Mouse (Mus musculus) limb, embryonic 11.5 days (tissue): Measurements from ENCODE around the gene Fmo1. TPM values are rescaled to one million over a fixed set of nuclear protein-coding genes. Genes with fewer than 3 reads are reported as not detected.

Experiments used
- ATAC-seq: fragments of 200-750 bp; cut with Nextera tagmentation; 2 replicates; pipeline ENCODE4 v1.8.0; 2017; ENCODE audit warnings: low read depth; ENCODE audit not compliant: insufficient number of reproducible peaks, low FRiP score, low TSS enrichment
- DNase-seq: peaks from one replicate; pipeline ENCODE4 v3.0.0-alpha.2; 2015; ENCODE audit warnings: low spot score
- H3K27ac ChIP-seq: fragments of 300-500 bp; sonication (generic); replicated peaks from 2 replicates; pipeline ENCODE4 v1.5.1; 2014; ENCODE audit warnings: low read depth, mild to moderate bottlenecking, low read length
- H3K27me3 ChIP-seq: fragments of 300-500 bp; sonication (generic); 2 replicates; pipeline ENCODE4 v1.6.1; 2014; ENCODE audit warnings: mild to moderate bottlenecking, low read length, mixed read lengths; ENCODE audit not compliant: control insufficient read depth, insufficient read depth
- H3K36me3 ChIP-seq: fragments of 300-500 bp; sonication (generic); 2 replicates; pipeline ENCODE4 v1.6.1; 2014; ENCODE audit warnings: mild to moderate bottlenecking, low read length, moderate library complexity, mixed read lengths; ENCODE audit not compliant: control insufficient read depth, insufficient read depth
- H3K4me1 ChIP-seq: fragments of 300-500 bp; sonication (generic); 2 replicates; pipeline ENCODE4 v1.6.1; 2014; ENCODE audit warnings: low read length, mixed read lengths; ENCODE audit not compliant: control insufficient read depth, insufficient read depth
- H3K4me2 ChIP-seq: fragments of 300-500 bp; sonication (generic); 2 replicates; pipeline ENCODE4 v1.6.1; 2014; ENCODE audit warnings: low read depth, mild to moderate bottlenecking, moderate library complexity; ENCODE audit not compliant: severe bottlenecking
- H3K4me3 ChIP-seq: fragments of 300-500 bp; sonication (generic); 2 replicates; pipeline ENCODE4 v1.5.1; 2014; ENCODE audit warnings: low read depth, low read length
- H3K9ac ChIP-seq: fragments of 300-500 bp; sonication (generic); 2 replicates; pipeline ENCODE4 v1.6.1; 2014; ENCODE audit warnings: mild to moderate bottlenecking, low read length
- H3K9me3 ChIP-seq: fragments of 300-500 bp; sonication (generic); 2 replicates; pipeline ENCODE4 v1.6.1; 2016; ENCODE audit warnings: low read length; ENCODE audit not compliant: control insufficient read depth
- WGBS: fragments of 180-500 bp; shearing (Covaris S2); extraction: QIAGEN DNeasy Blood & Tissue Kit; methylation state at CpG from one replicate; pipeline ENCODE4 v1.1.7; 2014; 5-methylcytosine and 5-hydroxymethylcytosine counted together
- polyA plus RNA-seq: library from polyadenylated mRNA; unstranded; fragments of >200 nt; fragmentation: Nextera tagmentation; extraction: Ambion mirVana; gene quantifications from 2 replicates; pipeline ENCODE4 v1.2.1, GENCODE M21; 2014

The Fmo1 gene
- polyA plus RNA-seq, 1 experiment from 2014 or later: 2.8 TPM

DNA sequence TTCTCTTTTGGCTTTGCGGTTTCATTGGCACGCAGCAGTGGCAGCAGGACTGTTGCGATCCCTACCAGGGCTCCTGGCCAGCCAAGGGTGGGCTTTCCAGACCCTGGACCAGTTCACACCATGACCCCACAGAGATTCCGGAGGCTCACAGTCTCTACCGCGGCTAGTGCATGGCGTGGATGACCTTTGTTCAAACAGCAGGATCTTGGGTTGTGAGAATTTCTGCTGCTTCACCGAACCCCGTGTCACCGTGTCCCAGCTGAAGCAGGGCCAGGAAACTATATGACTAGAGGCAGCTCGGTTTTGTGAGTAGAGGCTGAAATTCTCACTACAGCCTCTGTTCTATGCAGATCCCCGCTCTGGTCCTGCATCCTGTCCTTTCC lies 7.7 kb downstream of the Fmo1 start:
- no peak overlapping the region for H3K4me3 ChIP-seq
- no peaks in the 10 kb centered on the region for H3K9me3 ChIP-seq
- 0 out of 2 replicates have a peak, but pooled peaks cover 11% of the 10 kb centered on the region for H3K4me1 ChIP-seq
- H3K36me3 ChIP-seq: no peaks in the 10 kb centered on the region
- ATAC-seq (no peak), DNase-seq (no peak)
- no peak overlapping the region for H3K4me2 ChIP-seq
- 89% methylated on average over 12 of the region's 12 CpGs for WGBS
- no peak overlapping the region for H3K9ac ChIP-seq
- no peak overlapping the region for H3K27ac ChIP-seq
- no peaks in the 10 kb centered on the region for H3K27me3 ChIP-seq

DNA sequence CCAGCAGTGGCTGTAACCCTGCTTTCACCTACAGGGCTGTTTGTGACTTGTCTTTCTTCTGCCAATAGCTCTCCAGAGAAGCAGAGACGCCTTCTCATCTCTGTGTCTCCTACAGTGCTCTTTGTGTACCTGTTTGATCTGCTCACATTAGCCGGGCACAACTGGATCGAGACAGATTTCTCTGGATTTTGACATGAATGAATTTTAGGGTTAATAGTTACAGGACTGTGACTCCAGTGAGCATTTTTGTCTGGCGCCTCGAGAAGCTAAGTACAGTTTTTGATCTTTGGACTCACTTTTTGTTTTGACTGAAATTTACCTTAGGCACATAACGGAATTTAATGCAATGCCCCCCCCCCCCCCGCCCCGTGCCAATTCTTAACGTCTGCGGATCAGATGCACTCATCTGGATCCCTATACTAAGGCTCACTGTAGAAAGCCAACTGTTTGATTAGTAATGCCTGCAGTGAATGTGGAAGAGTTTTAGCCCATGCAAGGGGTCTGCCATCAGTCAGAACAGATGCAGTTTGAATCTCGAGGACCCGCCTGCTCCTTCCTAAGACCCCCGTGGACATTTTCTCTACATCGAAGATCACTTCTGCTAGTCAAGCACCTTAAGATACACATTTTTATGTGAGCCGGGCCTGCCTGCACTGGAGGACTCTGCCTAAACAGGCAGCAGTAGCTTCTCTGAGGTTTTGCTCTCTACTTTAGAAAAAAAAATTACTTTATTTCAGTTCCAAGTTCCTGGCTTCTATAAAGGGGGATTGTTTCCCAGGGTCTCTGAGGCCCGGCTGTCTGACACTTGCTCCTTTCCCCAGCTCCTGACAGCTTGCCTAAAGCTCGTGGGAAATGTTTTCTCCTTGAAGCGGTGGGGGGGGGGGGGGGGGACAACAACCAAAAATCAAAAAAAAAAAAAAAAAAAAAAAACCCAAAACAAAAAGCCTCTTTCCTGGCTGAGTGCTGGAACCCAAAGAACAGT lies 8.4 kb downstream of the Fmo1 start:
- Histone ChIP-seq H3K27me3 (no peaks in the 10 kb centered on the region), H3K27ac (no peak overlapping the region), H3K4me1 (0 out of 2 replicates have a peak, but pooled peaks cover 11% of the 10 kb centered on the region), H3K36me3 (no peaks in the 10 kb centered on the region), H3K9ac (no peak overlapping the region), H3K9me3 (no peaks in the 10 kb centered on the region), H3K4me2 (no peak overlapping the region), H3K4me3 (no peak overlapping the region)
- no peak for ATAC-seq
- WGBS: 74% methylated on average over 18 of the region's 18 CpGs
- no peak for DNase-seq

DNA sequence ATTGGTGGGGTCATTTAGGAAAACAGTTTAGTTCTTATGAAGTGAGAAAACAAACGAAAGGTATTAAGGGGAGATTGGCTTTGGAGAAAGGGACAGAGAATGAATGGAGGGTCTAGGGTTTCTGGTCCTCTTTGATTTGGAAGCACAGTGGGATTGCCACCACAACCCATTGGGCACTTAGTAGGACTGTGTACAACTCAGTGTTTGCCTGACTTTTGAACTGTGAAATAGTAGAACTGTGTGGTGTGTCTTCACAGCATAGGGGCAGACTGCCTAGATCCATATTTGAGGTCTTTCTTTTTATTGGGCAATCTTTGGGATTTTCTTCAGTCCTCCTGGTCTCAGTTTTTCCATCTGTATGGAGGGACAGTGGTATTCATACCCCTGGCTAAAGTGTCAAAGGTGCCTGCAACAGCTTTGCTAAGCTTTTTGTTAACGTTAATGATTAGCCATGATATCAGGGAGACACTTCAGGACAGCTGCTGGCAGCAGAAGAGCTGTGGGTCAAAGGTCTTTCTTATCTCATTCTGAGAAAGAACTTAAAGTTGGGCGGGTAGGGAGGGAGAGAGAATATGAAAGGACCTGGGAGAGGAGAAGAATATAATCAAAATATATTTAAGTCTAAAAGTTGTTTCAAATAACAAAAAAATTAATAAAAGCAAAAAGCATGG lies 12.5 kb downstream of the Fmo1 start:
- no peaks in the 10 kb centered on the region for H3K27me3 ChIP-seq
- H3K4me1 ChIP-seq: 0 out of 2 replicates have a peak, but pooled peaks cover 4% of the 10 kb centered on the region
- H3K9ac ChIP-seq: no peak overlapping the region
- WGBS: 76% methylated on average over 3 of the region's 3 CpGs
- no peak for DNase-seq
- H3K4me2 ChIP-seq: no peak overlapping the region
- ATAC-seq: no peak
- no peaks in the 10 kb centered on the region for H3K36me3 ChIP-seq
- H3K9me3 ChIP-seq: no peaks in the 10 kb centered on the region
- H3K27ac ChIP-seq: no peak overlapping the region
- H3K4me3 ChIP-seq: no peak overlapping the region

DNA sequence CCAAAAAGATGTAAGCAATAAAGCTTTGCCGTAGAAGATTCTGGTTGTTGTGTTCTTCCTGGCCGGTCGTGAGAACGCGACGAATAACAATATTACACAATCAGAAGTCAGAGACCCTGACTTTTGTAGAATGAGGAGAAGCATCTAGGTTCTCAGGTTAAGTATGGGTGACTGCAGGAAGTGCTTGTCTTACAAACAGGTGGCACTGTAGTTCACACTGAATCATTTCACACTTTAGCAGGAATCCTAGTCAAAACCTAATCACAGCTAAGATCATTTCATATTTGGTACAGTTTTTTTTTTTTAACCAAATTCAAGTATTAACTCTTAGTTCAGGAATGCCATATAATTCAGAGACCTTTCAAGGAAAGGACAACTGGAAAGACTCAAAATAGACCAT lies 18.9 kb downstream of the Fmo1 start:
- ATAC-seq (no peak), DNase-seq (no peak)
- H3K4me1 ChIP-seq: no peaks in the 10 kb centered on the region
- H3K36me3 ChIP-seq: no peaks in the 10 kb centered on the region
- no peak overlapping the region for H3K4me2 ChIP-seq
- H3K9ac ChIP-seq: no peak overlapping the region
- WGBS: 98% methylated on average over 6 of the region's 6 CpGs
- no peak overlapping the region for H3K27ac ChIP-seq
- no peak overlapping the region for H3K4me3 ChIP-seq
- no peaks in the 10 kb centered on the region for H3K27me3 ChIP-seq
- H3K9me3 ChIP-seq: no peaks in the 10 kb centered on the region

DNA sequence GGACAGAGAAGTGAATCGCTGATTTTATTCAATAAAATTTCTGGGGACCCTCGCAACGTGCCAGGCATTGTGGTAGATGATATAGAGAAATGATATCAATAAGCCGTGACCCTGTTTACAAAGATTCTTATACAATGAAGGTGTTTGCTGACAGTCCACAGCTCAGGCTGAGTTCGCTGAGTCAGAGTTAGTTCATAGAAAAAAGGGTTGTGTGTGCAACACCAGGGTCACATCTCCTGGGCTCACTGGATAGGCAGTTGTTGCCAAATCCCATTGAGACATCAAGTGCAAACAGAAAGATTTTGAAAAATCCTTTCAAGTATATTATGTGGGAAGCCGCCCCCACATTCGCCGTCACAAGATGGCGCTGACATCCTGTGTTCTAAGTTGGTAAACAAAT lies 26.2 kb downstream of the Fmo1 start:
- H3K36me3 ChIP-seq: no peaks in the 10 kb centered on the region
- no peak overlapping the region for H3K9ac ChIP-seq
- H3K27me3 ChIP-seq: no peaks in the 10 kb centered on the region
- ATAC-seq (no peak), DNase-seq (no peak)
- no peak overlapping the region for H3K4me2 ChIP-seq
- no peaks in the 10 kb centered on the region for H3K9me3 ChIP-seq
- no peak overlapping the region for H3K4me3 ChIP-seq
- WGBS: 95% methylated on average over 9 of the region's 9 CpGs
- no peaks in the 10 kb centered on the region for H3K4me1 ChIP-seq
- H3K27ac ChIP-seq: no peak overlapping the region

DNA sequence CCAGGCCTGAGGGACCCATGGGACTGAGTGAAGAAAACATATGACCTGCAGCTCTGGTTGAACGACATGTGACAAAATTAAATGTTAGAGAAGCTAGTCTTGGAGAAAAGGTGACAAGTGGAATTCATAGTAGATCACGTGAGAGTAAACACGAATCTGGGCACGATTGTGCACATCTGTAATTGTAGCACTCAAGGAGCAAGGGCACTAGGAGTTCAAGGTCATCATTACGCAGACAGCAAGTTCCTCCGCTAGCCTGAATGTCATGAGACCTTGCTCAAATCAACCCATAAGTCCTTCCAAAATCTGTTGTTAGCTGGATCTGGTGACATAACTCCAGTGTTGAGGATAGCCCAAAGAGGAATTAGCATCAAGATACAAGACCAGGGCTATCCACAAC lies 27.4 kb downstream of the Fmo1 start:
- H3K4me2 ChIP-seq: no peak overlapping the region
- H3K27me3 ChIP-seq: no peaks in the 10 kb centered on the region
- H3K4me3 ChIP-seq: no peak overlapping the region
- no peak overlapping the region for H3K9ac ChIP-seq
- H3K4me1 ChIP-seq: 0 out of 2 replicates have a peak, but pooled peaks cover 3% of the 10 kb centered on the region
- ATAC-seq (no peak), DNase-seq (no peak)
- H3K9me3 ChIP-seq: no peaks in the 10 kb centered on the region
- WGBS: 92% methylated on average over 6 of the region's 6 CpGs
- H3K27ac ChIP-seq: no peak overlapping the region
- no peaks in the 10 kb centered on the region for H3K36me3 ChIP-seq

DNA sequence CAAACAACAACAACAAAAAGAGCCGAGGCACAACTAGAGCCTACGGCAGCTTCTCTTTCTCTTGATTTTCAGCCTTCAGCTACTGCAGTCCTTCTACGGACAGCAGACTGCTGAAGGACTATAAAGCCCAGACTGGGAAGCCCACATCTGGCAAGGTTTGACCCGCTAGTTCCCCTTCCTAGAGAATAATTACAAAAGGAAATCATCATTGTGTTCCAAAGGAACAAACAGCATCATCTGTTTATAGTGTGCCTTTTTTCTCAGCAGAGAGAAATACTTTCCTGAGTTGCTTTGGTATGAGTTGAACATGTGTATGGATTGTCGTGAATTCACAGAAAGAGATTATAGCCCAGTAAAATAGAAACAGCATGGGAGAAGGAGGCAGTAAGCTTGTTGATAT lies 32.1 kb downstream of the Fmo1 start:
- no peaks in the 10 kb centered on the region for H3K9me3 ChIP-seq
- no peak for DNase-seq
- no peak overlapping the region for H3K4me3 ChIP-seq
- H3K4me2 ChIP-seq: no peak overlapping the region
- H3K27ac ChIP-seq: no peak overlapping the region
- no peak for ATAC-seq
- H3K27me3 ChIP-seq: no peaks in the 10 kb centered on the region
- 0 out of 2 replicates have a peak, but pooled peaks cover 3% of the 10 kb centered on the region for H3K4me1 ChIP-seq
- WGBS: 66% methylated on average over 5 of the region's 5 CpGs
- no peaks in the 10 kb centered on the region for H3K36me3 ChIP-seq
- no peak overlapping the region for H3K9ac ChIP-seq

DNA sequence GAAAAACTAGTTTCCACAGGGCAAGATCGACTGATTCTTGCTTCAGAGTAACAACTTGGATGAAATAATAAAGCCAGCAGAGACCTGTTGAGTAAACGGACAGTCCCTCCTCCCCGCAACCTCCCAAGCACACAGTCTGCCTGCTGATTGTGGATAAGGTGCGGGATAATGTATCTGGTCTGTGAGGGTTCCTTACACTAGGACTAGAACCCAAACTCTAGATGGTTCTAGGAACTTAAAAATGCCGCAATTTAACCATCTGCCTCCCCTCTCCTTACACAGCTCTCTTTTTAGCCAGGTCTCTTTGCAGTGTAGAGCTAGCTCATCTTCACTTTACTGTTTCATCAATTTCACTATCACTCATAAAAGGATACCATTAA lies 33.8 kb downstream of the Fmo1 start:
- Histone ChIP-seq H3K4me2 (no peak overlapping the region), H3K4me1 (0 out of 2 replicates have a peak, but pooled peaks cover 3% of the 10 kb centered on the region), H3K9ac (no peak overlapping the region), H3K36me3 (no peaks in the 10 kb centered on the region), H3K27me3 (no peaks in the 10 kb centered on the region), H3K4me3 (no peak overlapping the region), H3K9me3 (no peaks in the 10 kb centered on the region), H3K27ac (no peak overlapping the region; the same call in 1 of the 2 replicates)
- no peak for DNase-seq
- 54% methylated on average over 5 of the region's 5 CpGs for WGBS
- ATAC-seq: peak; percentile 24; the same call in 1 of the 2 replicates
